Mouse (Mus musculus): ENCODE measurements around the gene Fbxw8.

GRCm38 (mm10) chr5:118015669-118016068 is 139.6 kb downstream of the Fbxw8 start:
- TF ChIP-seq CTCF (IDR thresholded peaks at IDR 0.05; ENCODE audit: extremely low read depth, insufficient read depth, insufficient read length, insufficient replicate concordance) (no peak), POLR2A (IDR thresholded peaks at IDR 0.05; ENCODE audit: low read depth, low read length) (no peak)
